Mouse (Mus musculus) heart, postnatal 0 days (tissue): ENCODE results near the gene Lmnb2.

Experiments used
- CTCF ChIP-seq: IDR thresholded peaks from 2 replicates; pipeline ENCODE4 v1.5.1; 2016; ENCODE audit warnings: antibody characterized with exemption, control low read depth, low read depth
- EP300 ChIP-seq: IDR thresholded peaks from 2 replicates; pipeline ENCODE4 v1.6.1; 2016; ENCODE audit warnings: antibody characterized with exemption, low read depth

- TF ChIP-seq EP300 (no peak), CTCF (no peak)
These were observed 48.3 kb upstream of the Lmnb2 start for GRCm38 (mm10) chr10:80966296-80966695.
